Mouse (Mus musculus) ES-E14 (cell line): ENCODE measurements at regions not wholly inside any gene's neighbourhood (a gene's known extent, or its start where the extent isn't known, plus 50 kb on each side); places are given as distances from the start of the nearest gene placed in this dataset.

Source experiments
- DNase-seq: peaks from one replicate; pipeline ENCODE4 v3.0.0-alpha.2; 2013; ENCODE audit warnings: low read depth, low spot score
- H3K27ac ChIP-seq: 2 replicates; pipeline ENCODE4 v1.5.1; 2012; ENCODE audit warnings: low read depth, mild to moderate bottlenecking, low read length, moderate library complexity, mixed read lengths; ENCODE audit not compliant: poor library complexity, insufficient read depth, severe bottlenecking
- H3K36me3 ChIP-seq: 2 replicates; pipeline ENCODE4 v1.6.1; 2012; ENCODE audit warnings: mild to moderate bottlenecking, low read length, moderate library complexity, mixed read lengths; ENCODE audit not compliant: control insufficient read depth, poor library complexity, insufficient read depth, severe bottlenecking
- H3K4me1 ChIP-seq, 2 experiments: fragments of 150-350 bp in 1 of 2; sonication (generic) in 1 of 2; 2 replicates each; pipeline ENCODE4 v1.6.1; 2012; ENCODE audit warnings: low read length in 2 of 2, mild to moderate bottlenecking in 1 of 2, mixed read lengths in 1 of 2; ENCODE audit not compliant: control insufficient read depth in 2 of 2, insufficient read depth in 2 of 2, poor library complexity in 1 of 2
- H3K4me3 ChIP-seq, 2 experiments: fragments of 150-350 bp in 1 of 2; sonication (generic) in 1 of 2; 2 replicates each; pipeline ENCODE4 v1.5.1; 2012; ENCODE audit warnings: low read length in 2 of 2, low read depth in 1 of 2, mild to moderate bottlenecking in 1 of 2, mixed read lengths in 1 of 2; ENCODE audit not compliant: insufficient read depth in 1 of 2, poor library complexity in 1 of 2, severe bottlenecking in 1 of 2
- H3K9ac ChIP-seq: 2 replicates; pipeline ENCODE4 v1.6.1; 2012; ENCODE audit warnings: low read depth, mild to moderate bottlenecking, low read length, mixed read lengths; ENCODE audit not compliant: poor library complexity, insufficient read depth, severe bottlenecking
- H3K9me3 ChIP-seq: fragments of 150-350 bp; sonication (generic); 2 replicates; pipeline ENCODE4 v1.6.1; 2012; ENCODE audit warnings: low read depth, mild to moderate bottlenecking, low read length; ENCODE audit not compliant: control insufficient read depth, insufficient read depth
- CHD2 ChIP-seq: IDR thresholded peaks from 2 replicates; pipeline ENCODE4 v1.6.1; 2014; ENCODE audit warnings: mild to moderate bottlenecking, low read depth, low read length, inconsistent platforms
- HCFC1 ChIP-seq: IDR thresholded peaks from 2 replicates; pipeline ENCODE4 v1.6.1; 2012; ENCODE audit warnings: low read length, inconsistent platforms, borderline replicate concordance; ENCODE audit not compliant: insufficient read depth
- MAFK ChIP-seq: IDR thresholded peaks from 2 replicates; pipeline ENCODE4 v1.6.1; 2014; ENCODE audit warnings: mild to moderate bottlenecking, low read depth, low read length, inconsistent platforms; ENCODE audit not compliant: insufficient read depth
- ZC3H11A ChIP-seq: IDR thresholded peaks from 2 replicates; pipeline ENCODE4 v1.6.1; 2012; ENCODE audit warnings: low read depth, mild to moderate bottlenecking, inconsistent platforms, low read length, borderline replicate concordance
- ZNF384 ChIP-seq: IDR thresholded peaks from 2 replicates; pipeline ENCODE4 v1.6.1; 2012; ENCODE audit warnings: low read depth, low read length, inconsistent platforms
- in situ Hi-C, 2 experiments: fragments of 600-800 bp; cut with MboI; formaldehyde crosslinking; loops; one replicate each; pipeline ENCODE4 v1.15.1; 2025; ENCODE audit warnings: low sequenced_read_pairs in 2 of 2, inconsistent platforms in 1 of 2; ENCODE audit not compliant: unreplicated experiment in 2 of 2

- Histone ChIP-seq H3K27ac (no peak overlapping the region), H3K9me3 (no peaks in the 10 kb centered on the region), H3K9ac (no peak overlapping the region), H3K36me3 (no peaks in the 10 kb centered on the region), H3K4me3 (no peak overlapping the region), H3K4me1 (no peaks in the 10 kb centered on the region)
- in situ Hi-C loops, result no loop called here
- DNase-seq, result no peak
- TF ChIP-seq MAFK, result no peak
Observed at GRCm38 (mm10) chr16:12516834-12517685, 533.1 kb downstream of the Shisa9 start.

GRCm38 (mm10) chr16:12518264-12518663, 534.4 kb downstream of the Shisa9 start:
- no peak for TF ChIP-seq ZC3H11A
- no peak for TF ChIP-seq MAFK
- TF ChIP-seq HCFC1, result no peak
- Histone ChIP-seq H3K4me1 (no peaks in the 10 kb centered on the region), H3K4me3 (no peak overlapping the region), H3K36me3 (no peaks in the 10 kb centered on the region), H3K9me3 (no peaks in the 10 kb centered on the region), H3K27ac (no peak overlapping the region), H3K9ac (no peak overlapping the region)
- in situ Hi-C loops, result no loop called here
- no peak for DNase-seq

GRCm38 (mm10) chr16:12521711-12522476, 538.0 kb downstream of the Shisa9 start:
- no peaks in the 10 kb centered on the region for H3K9me3 ChIP-seq
- DNase-seq, result no peak
- H3K4me1 ChIP-seq, result no peaks in the 10 kb centered on the region
- in situ Hi-C loops, result no loop called here
- H3K36me3 ChIP-seq, result no peaks in the 10 kb centered on the region
- H3K4me3 ChIP-seq, result no peak overlapping the region
- TF ChIP-seq HCFC1, result no peak
- no peak for TF ChIP-seq ZC3H11A
- TF ChIP-seq ZNF384, result no peak
- TF ChIP-seq MAFK, result no peak
- no peak for TF ChIP-seq CHD2
- no peak overlapping the region for H3K9ac ChIP-seq
- H3K27ac ChIP-seq, result no peak overlapping the region

- in situ Hi-C loops, result no loop called here
- no peak for DNase-seq
- Histone ChIP-seq H3K9me3 (no peaks in the 10 kb centered on the region), H3K9ac (no peak overlapping the region), H3K36me3 (no peaks in the 10 kb centered on the region), H3K27ac (no peak overlapping the region), H3K4me1 (no peaks in the 10 kb centered on the region), H3K4me3 (no peak overlapping the region)
- TF ChIP-seq ZNF384, result no peak
- TF ChIP-seq HCFC1, result no peak
- TF ChIP-seq CHD2, result no peak
- no peak for TF ChIP-seq ZC3H11A
- TF ChIP-seq MAFK, result no peak
Observed at GRCm38 (mm10) chr16:12548462-12548861, 561.0 kb upstream of the Ercc4 start.
